Mouse (Mus musculus): ENCODE measurements around the gene Slamf9. TPM values are rescaled to one million over a fixed set of nuclear protein-coding genes. Genes with fewer than 3 reads are reported as not detected.

The Slamf9 gene
- polyA plus RNA-seq, 1 experiment = 13.1 TPM

- no peaks in the 10 kb centered on the region for H3K36me3 ChIP-seq (ENCODE audit: control insufficient read depth, insufficient read depth, low read length)
- no peak overlapping the region for H3K4me3 ChIP-seq (ENCODE audit: control insufficient read depth, low read depth, low read length)
- no peaks in the 10 kb centered on the region for H3K27me3 ChIP-seq (ENCODE audit: control insufficient read depth, insufficient read depth, low read length)
- TF ChIP-seq CTCF (IDR thresholded peaks at IDR 0.05; ENCODE audit: control insufficient read depth, insufficient read depth, insufficient replicate concordance, low read depth, low read length) (no peak), POLR2A (IDR thresholded peaks at IDR 0.05; ENCODE audit: control insufficient read depth, low read depth, low read length) (no peak)
- H3K4me1 ChIP-seq (ENCODE audit: control insufficient read depth, insufficient read depth, low read length) = no peaks in the 10 kb centered on the region
- H3K27ac ChIP-seq (ENCODE audit: control insufficient read depth, insufficient read depth, low read depth, low read length) = no peak overlapping the region
These were observed 13.6 kb upstream of the Slamf9 start for GRCm38 (mm10) chr1:172461602-172462001.

- Histone ChIP-seq H3K27me3 (ENCODE audit: control insufficient read depth, insufficient read depth, low read length) (no peaks in the 10 kb centered on the region), H3K4me1 (ENCODE audit: control insufficient read depth, insufficient read depth, low read length) (no peaks in the 10 kb centered on the region), H3K27ac (ENCODE audit: control insufficient read depth, insufficient read depth, low read depth, low read length) (no peak overlapping the region), H3K36me3 (ENCODE audit: control insufficient read depth, insufficient read depth, low read length) (no peaks in the 10 kb centered on the region), H3K4me3 (ENCODE audit: control insufficient read depth, low read depth, low read length) (no peak overlapping the region)
- no peak for TF ChIP-seq POLR2A (IDR thresholded peaks at IDR 0.05; ENCODE audit: control insufficient read depth, low read depth, low read length)
- TF ChIP-seq CTCF (IDR thresholded peaks at IDR 0.05; ENCODE audit: control insufficient read depth, insufficient read depth, insufficient replicate concordance, low read depth, low read length) = no peak
These were observed 12.6 kb upstream of the Slamf9 start for GRCm38 (mm10) chr1:172462534-172462933.

- H3K4me3 ChIP-seq (ENCODE audit: control insufficient read depth, low read depth, low read length) = no peak overlapping the region
- no peaks in the 10 kb centered on the region for H3K4me1 ChIP-seq (ENCODE audit: control insufficient read depth, insufficient read depth, low read length)
- no peaks in the 10 kb centered on the region for H3K36me3 ChIP-seq (ENCODE audit: control insufficient read depth, insufficient read depth, low read length)
- no peak for TF ChIP-seq CTCF (IDR thresholded peaks at IDR 0.05; ENCODE audit: control insufficient read depth, insufficient read depth, insufficient replicate concordance, low read depth, low read length)
- TF ChIP-seq POLR2A (IDR thresholded peaks at IDR 0.05; ENCODE audit: control insufficient read depth, low read depth, low read length) = no peak
- H3K27me3 ChIP-seq (ENCODE audit: control insufficient read depth, insufficient read depth, low read length) = no peaks in the 10 kb centered on the region
- H3K27ac ChIP-seq (ENCODE audit: control insufficient read depth, insufficient read depth, low read depth, low read length) = no peak overlapping the region
These were observed 11.5 kb upstream of the Slamf9 start for GRCm38 (mm10) chr1:172463387-172464333.

GRCm38 (mm10) chr1:172468301-172468877 is 6.8 kb upstream of the Slamf9 start:
- H3K27ac ChIP-seq (ENCODE audit: control insufficient read depth, insufficient read depth, low read depth, low read length) = no peak overlapping the region
- no peaks in the 10 kb centered on the region for H3K27me3 ChIP-seq (ENCODE audit: control insufficient read depth, insufficient read depth, low read length)
- H3K4me1 ChIP-seq (ENCODE audit: control insufficient read depth, insufficient read depth, low read length) = no peaks in the 10 kb centered on the region
- TF ChIP-seq CTCF (IDR thresholded peaks at IDR 0.05; ENCODE audit: control insufficient read depth, insufficient read depth, insufficient replicate concordance, low read depth, low read length) = no peak
- no peak for TF ChIP-seq POLR2A (IDR thresholded peaks at IDR 0.05; ENCODE audit: control insufficient read depth, low read depth, low read length)
- no peak overlapping the region for H3K4me3 ChIP-seq (ENCODE audit: control insufficient read depth, low read depth, low read length)
- no peaks in the 10 kb centered on the region for H3K36me3 ChIP-seq (ENCODE audit: control insufficient read depth, insufficient read depth, low read length)

- no peak overlapping the region for H3K27ac ChIP-seq (ENCODE audit: control insufficient read depth, insufficient read depth, low read depth, low read length)
- no peak overlapping the region for H3K4me3 ChIP-seq (ENCODE audit: control insufficient read depth, low read depth, low read length)
- H3K27me3 ChIP-seq (ENCODE audit: control insufficient read depth, insufficient read depth, low read length) = no peaks in the 10 kb centered on the region
- no peaks in the 10 kb centered on the region for H3K36me3 ChIP-seq (ENCODE audit: control insufficient read depth, insufficient read depth, low read length)
- TF ChIP-seq POLR2A (IDR thresholded peaks at IDR 0.05; ENCODE audit: control insufficient read depth, low read depth, low read length) = no peak
- no peak for TF ChIP-seq CTCF (IDR thresholded peaks at IDR 0.05; ENCODE audit: control insufficient read depth, insufficient read depth, insufficient replicate concordance, low read depth, low read length)
- H3K4me1 ChIP-seq (ENCODE audit: control insufficient read depth, insufficient read depth, low read length) = no peaks in the 10 kb centered on the region
These were observed 5.8 kb upstream of the Slamf9 start for GRCm38 (mm10) chr1:172469373-172469772.

- Histone ChIP-seq H3K27me3 (ENCODE audit: control insufficient read depth, insufficient read depth, low read length) (no peaks in the 10 kb centered on the region), H3K4me3 (ENCODE audit: control insufficient read depth, low read depth, low read length) (no peak overlapping the region), H3K36me3 (ENCODE audit: control insufficient read depth, insufficient read depth, low read length) (no peaks in the 10 kb centered on the region), H3K27ac (ENCODE audit: control insufficient read depth, insufficient read depth, low read depth, low read length) (no peak overlapping the region), H3K4me1 (ENCODE audit: control insufficient read depth, insufficient read depth, low read length) (no peaks in the 10 kb centered on the region)
- TF ChIP-seq POLR2A (IDR thresholded peaks at IDR 0.05; ENCODE audit: control insufficient read depth, low read depth, low read length) (no peak), CTCF (IDR thresholded peaks at IDR 0.05; ENCODE audit: control insufficient read depth, insufficient read depth, insufficient replicate concordance, low read depth, low read length) (no peak)
These were observed 5.2 kb upstream of the Slamf9 start for GRCm38 (mm10) chr1:172469810-172470448.

GRCm38 (mm10) chr1:172472909-172473308 is 2.2 kb upstream of the Slamf9 start:
- Histone ChIP-seq H3K36me3 (ENCODE audit: control insufficient read depth, insufficient read depth, low read length) (no peaks in the 10 kb centered on the region), H3K27me3 (ENCODE audit: control insufficient read depth, insufficient read depth, low read length) (no peaks in the 10 kb centered on the region), H3K4me3 (ENCODE audit: control insufficient read depth, low read depth, low read length) (no peak overlapping the region), H3K4me1 (ENCODE audit: control insufficient read depth, insufficient read depth, low read length) (no peaks in the 10 kb centered on the region), H3K27ac (ENCODE audit: control insufficient read depth, insufficient read depth, low read depth, low read length) (no peak overlapping the region)
- TF ChIP-seq CTCF (IDR thresholded peaks at IDR 0.05; ENCODE audit: control insufficient read depth, insufficient read depth, insufficient replicate concordance, low read depth, low read length) (no peak), POLR2A (IDR thresholded peaks at IDR 0.05; ENCODE audit: control insufficient read depth, low read depth, low read length) (no peak)
